Mouse (Mus musculus) granulocyte monocyte progenitor cell, adult 5-6 weeks (primary cell): ENCODE data around the gene Fgfr2. TPM values are rescaled to one million over a fixed set of nuclear protein-coding genes. Genes with fewer than 3 reads are reported as not detected.

ENCODE experiments used
- ATAC-seq: replicated peaks from 2 replicates; pipeline ENCODE4 v1.8.0; 2016; ENCODE audit warnings: mild to moderate bottlenecking, moderate TSS enrichment, inconsistent platforms; ENCODE audit not compliant: poor library complexity, severe bottlenecking
- total RNA-seq, 2 experiments: library from RNA; stranded (forward) in 1 of 2; stranded (reverse) in 1 of 2; fragments of 200-712, 200-1000 nt in 1 of 2; fragments of >200 nt in 1 of 2; fragmentation: Nextera tagmentation in 1 of 2; gene quantifications; 2 replicates each; pipeline ENCODE4 v1.2.3; 2014 to 2017

Gene Fgfr2
- total RNA-seq, 2 experiments from 2014 or later, result not detected

- ATAC-seq, result peak; percentile 97
Measured at GRCm38 (mm10) chr7:130834299-130834698, 2288.9 kb downstream of the Fgfr2 start.

- ATAC-seq, result no peak
Measured at GRCm38 (mm10) chr7:130831586-130831985, 2291.6 kb downstream of the Fgfr2 start.

GRCm38 (mm10) chr7:130828475-130828874, 2294.7 kb downstream of the Fgfr2 start:
- ATAC-seq, result peak; percentile 44

GRCm38 (mm10) chr7:130827844-130828403, 2295.2 kb downstream of the Fgfr2 start:
- ATAC-seq, result no peak

GRCm38 (mm10) chr7:130827431-130827830, 2295.7 kb downstream of the Fgfr2 start:
- peak; percentile 20; the same call in 1 of the 2 replicates for ATAC-seq

GRCm38 (mm10) chr7:130826343-130826742, 2296.8 kb downstream of the Fgfr2 start:
- peak; percentile 37 for ATAC-seq

GRCm38 (mm10) chr7:130823992-130824391, 2299.2 kb downstream of the Fgfr2 start:
- no peak for ATAC-seq

GRCm38 (mm10) chr7:130819624-130820023, 2303.5 kb downstream of the Fgfr2 start:
- no peak for ATAC-seq

- peak; percentile 65 for ATAC-seq
Measured at GRCm38 (mm10) chr7:130818813-130819212, 2304.3 kb downstream of the Fgfr2 start.

- ATAC-seq, result peak; percentile 66
Measured at GRCm38 (mm10) chr7:130816243-130816642, 2306.9 kb downstream of the Fgfr2 start.

GRCm38 (mm10) chr7:130815601-130816000, 2307.5 kb downstream of the Fgfr2 start:
- ATAC-seq, result no peak

GRCm38 (mm10) chr7:130812407-130812806, 2310.7 kb downstream of the Fgfr2 start:
- peak; percentile 49 for ATAC-seq

GRCm38 (mm10) chr7:130810238-130810637, 2312.9 kb downstream of the Fgfr2 start:
- no peak for ATAC-seq

GRCm38 (mm10) chr7:130808694-130809093, 2314.5 kb downstream of the Fgfr2 start:
- ATAC-seq, result no peak

GRCm38 (mm10) chr7:130807749-130808148, 2315.4 kb downstream of the Fgfr2 start:
- no peak for ATAC-seq

- no peak for ATAC-seq
Measured at GRCm38 (mm10) chr7:130804991-130805390, 2318.2 kb downstream of the Fgfr2 start.

- ATAC-seq, result no peak
Measured at GRCm38 (mm10) chr7:130803251-130803825, 2319.8 kb downstream of the Fgfr2 start.

- no peak for ATAC-seq
Measured at GRCm38 (mm10) chr7:130801811-130802210, 2321.3 kb downstream of the Fgfr2 start.

GRCm38 (mm10) chr7:130800681-130801080, 2322.5 kb downstream of the Fgfr2 start:
- no peak for ATAC-seq

- ATAC-seq, result no peak
Measured at GRCm38 (mm10) chr7:130799418-130799817, 2323.7 kb downstream of the Fgfr2 start.

- ATAC-seq, result no peak
Measured at GRCm38 (mm10) chr7:130797524-130797923, 2325.6 kb downstream of the Fgfr2 start.

GRCm38 (mm10) chr7:130796786-130797185, 2326.4 kb downstream of the Fgfr2 start:
- ATAC-seq, result peak; percentile 60
